Mouse (Mus musculus) lung, postnatal 25 days (tissue): ENCODE measurements around the gene Rnf133.

ENCODE experiments used
- DNase-seq: peaks from one replicate; pipeline ENCODE4 v3.0.0; 2022; ENCODE audit warnings: low spot score

The Rnf133 gene

DNA sequence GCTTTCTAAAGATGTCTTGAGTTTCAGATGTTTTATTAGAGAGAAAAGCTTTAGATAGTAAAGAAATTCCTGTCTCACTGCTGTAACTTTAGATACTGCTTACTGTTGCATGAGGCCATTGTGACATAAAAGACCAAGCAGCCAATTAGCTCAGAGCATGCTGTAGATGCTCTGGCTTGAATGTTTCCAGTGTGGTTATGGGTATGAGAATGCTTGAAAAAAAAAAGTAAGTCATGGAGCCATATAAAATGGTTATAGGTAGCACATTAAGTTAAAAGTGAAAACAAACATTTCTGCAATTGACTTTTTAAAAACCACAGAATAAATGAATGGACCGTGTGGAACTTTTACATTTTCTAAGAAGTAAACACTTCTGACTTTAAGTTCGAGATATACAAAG, at the start of gene Rnf133:
Gene Rnf133 (minus strand): TSS at position 101 of the 400 bp plus-strand sequence.
- no peak for DNase-seq

DNA sequence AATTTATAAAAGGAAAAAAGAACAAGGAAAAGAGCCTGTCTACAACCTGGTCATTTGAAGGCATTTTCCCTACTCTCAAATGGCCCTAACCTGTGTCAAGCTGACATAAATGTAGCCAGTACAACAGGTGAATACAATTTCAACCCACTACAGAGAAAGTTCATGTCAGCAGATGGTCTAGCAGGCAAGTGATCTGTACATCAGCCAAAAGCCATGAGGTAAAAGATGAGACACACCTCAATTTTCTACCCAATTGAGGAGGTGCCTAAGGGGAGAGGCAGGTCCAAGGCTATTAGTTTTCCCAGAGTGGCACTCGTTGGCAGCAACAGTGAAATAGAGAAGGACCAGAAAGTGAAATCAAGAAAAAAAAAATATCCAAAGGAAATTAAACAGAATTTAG, 28.1 kb upstream of the Rnf133 start:
- no peak for DNase-seq

- DNase-seq = no peak
Observed at GRCm38 (mm10) chr6:23655036-23655435, 4.9 kb upstream of the Rnf133 start, which contains the start of gene Rnf148. Gene Rnf148, minus strand, starts transcription at chr6:23655136.

DNA sequence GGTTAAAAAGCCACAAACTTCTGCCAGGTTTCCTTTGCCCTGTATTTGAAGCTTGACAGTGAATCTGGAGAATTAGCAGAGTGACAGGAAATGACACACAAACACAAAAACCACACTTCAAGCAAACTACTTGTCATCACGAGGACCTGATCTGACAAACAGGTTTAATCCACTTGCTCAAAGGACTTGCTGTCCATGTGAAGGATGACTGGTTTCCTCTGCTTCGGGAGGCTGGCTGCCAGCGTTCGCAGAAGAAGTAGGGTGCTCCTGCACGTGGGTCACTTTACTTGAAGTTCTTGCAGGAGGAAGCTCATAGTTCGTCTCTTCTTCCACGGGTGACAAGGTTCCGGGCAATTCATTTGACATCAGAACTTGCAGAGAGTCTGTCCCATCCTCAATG, 1.4 kb downstream of the Rnf133 start:
- no peak for DNase-seq

GRCm38 (mm10) chr6:23647627-23648247, 2.4 kb downstream of the Rnf133 start:
- peak; percentile 60 for DNase-seq

DNA sequence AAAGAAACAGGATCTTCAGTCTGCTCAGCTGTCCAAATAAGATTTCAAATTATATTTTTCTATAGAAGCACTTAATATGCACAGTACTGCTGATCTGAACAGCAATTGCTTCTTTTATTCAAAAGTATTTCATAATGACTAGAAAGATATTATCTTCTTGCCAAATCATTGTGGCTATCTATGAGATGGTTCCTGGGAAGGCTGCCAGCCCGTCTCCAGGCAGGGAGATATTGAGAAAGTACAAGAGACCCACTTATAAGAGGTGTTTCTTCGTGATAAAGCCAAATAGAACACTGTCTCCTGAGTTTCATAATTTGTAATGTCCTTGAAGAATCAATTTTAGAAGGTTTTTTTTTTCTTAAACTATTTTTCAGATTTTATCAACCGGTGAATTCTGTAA, 13.0 kb downstream of the Rnf133 start:
- DNase-seq = no peak

- no peak for DNase-seq
Observed at GRCm38 (mm10) chr6:23635208-23635607, 14.9 kb downstream of the Rnf133 start.

DNA sequence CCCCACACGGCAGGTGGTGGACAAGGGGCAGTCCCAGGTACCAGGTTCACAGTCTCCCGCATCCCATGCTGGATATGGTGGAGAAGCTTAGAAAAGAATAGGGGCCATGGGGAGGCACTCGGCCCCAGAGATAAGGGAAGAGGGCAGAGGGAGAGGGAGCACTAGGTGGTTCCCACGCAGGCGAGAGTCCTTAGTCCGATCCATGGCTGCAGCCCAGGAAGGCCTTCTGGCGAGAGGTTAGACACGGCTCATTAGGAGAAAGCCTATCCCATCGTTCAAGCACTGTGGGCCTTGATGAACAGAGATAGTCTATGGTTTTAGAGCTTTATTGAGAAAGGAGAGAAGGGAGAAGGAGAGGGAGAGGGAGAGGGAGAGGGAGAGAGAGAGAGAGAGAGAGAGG, 16.1 kb downstream of the Rnf133 start:
- DNase-seq = no peak

DNA sequence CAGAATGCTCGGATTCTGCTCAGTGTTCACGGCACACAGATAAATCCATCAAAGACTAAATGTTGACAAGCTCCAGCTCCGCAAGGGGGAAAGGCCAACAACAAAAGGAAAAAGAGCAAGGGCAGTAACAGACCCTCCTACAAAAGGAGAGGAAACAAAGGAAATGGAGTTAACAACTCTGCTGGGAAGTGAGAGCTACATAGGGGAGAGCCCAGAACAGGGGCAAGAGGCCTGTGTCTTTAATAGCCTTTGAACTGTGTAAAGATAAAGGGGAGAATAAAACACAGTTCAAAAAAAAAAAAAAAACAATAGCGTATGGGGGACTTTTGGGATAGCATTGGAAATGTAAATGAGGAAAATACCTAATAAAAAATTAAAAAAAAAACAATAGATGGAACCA, 19.6 kb downstream of the Rnf133 start:
- no peak for DNase-seq
